10 mouse cellular contexts compared by ENCODE assay signal in genomic region chr8:91565869-91566502, GRCm38 (mm10).
DNase-seq lines count a peak whose midpoint lies in the region; ATAC-seq lines count a peak whose summit lies in the region.
"Had no signal": no experiment of that assay in that cellular context is flagged by ENCODE, and none has a peak within 500 bp of the region (broad histone marks: within the 10 kb centered on the region; RNA-seq: fewer than 3 reads in every experiment).

No protein-coding gene starts in this region.

- 21% methylated on average over 12 of the region's 12 CpGs for WGBS in heart, embryonic 15.5 days
- 51% methylated on average over 12 of the region's 12 CpGs for WGBS in neural tube, embryonic 12.5 days
- WGBS in neural tube, embryonic 15.5 days = 48% methylated on average over 12 of the region's 12 CpGs
- 37% methylated on average over 12 of the region's 12 CpGs for WGBS in hindbrain, embryonic 10.5 days
- WGBS in stomach, embryonic 16.5 days = 35% methylated on average over 12 of the region's 12 CpGs

- H3K36me3 ChIP-seq in heart, embryonic 15.5 days = no peaks in the 10 kb centered on the region
- H3K36me3 ChIP-seq in neural tube, embryonic 12.5 days = no peaks in the 10 kb centered on the region
- H3K36me3 ChIP-seq in neural tube, embryonic 15.5 days = no peaks in the 10 kb centered on the region
- H3K36me3 ChIP-seq in hindbrain, embryonic 10.5 days = no peaks in the 10 kb centered on the region
- no peaks in the 10 kb centered on the region for H3K36me3 ChIP-seq in stomach, embryonic 16.5 days (ENCODE audit: control insufficient read depth, insufficient read depth, low read length)
- H3K36me3 ChIP-seq: liver, embryonic 15.5 days had no signal

- H3K27ac ChIP-seq in heart, embryonic 15.5 days = peak overlapping the region; percentile 14; the same call in 1 of the 2 replicates
- no peak overlapping the region for H3K27ac ChIP-seq in neural tube, embryonic 12.5 days
- H3K27ac ChIP-seq in neural tube, embryonic 15.5 days (replicated peaks) = no peak overlapping the region
- peak overlapping the region; percentile 84 for H3K27ac ChIP-seq in hindbrain, embryonic 10.5 days
- H3K27ac ChIP-seq in stomach, embryonic 16.5 days (ENCODE audit: low read length) = peak overlapping the region; percentile 57
- H3K27ac ChIP-seq: liver, embryonic 15.5 days had no signal

- no peak overlapping the region for H3K9ac ChIP-seq in heart, embryonic 15.5 days
- no peak overlapping the region for H3K9ac ChIP-seq in neural tube, embryonic 12.5 days
- no peak overlapping the region for H3K9ac ChIP-seq in neural tube, embryonic 15.5 days (replicated peaks)
- no peak overlapping the region for H3K9ac ChIP-seq in stomach, embryonic 16.5 days (ENCODE audit: low read length)
- H3K9ac ChIP-seq: liver, embryonic 15.5 days had no signal

- H3K9me3 ChIP-seq in heart, embryonic 15.5 days (replicated peaks) = no peaks in the 10 kb centered on the region
- no peaks in the 10 kb centered on the region for H3K9me3 ChIP-seq in neural tube, embryonic 12.5 days
- no peaks in the 10 kb centered on the region for H3K9me3 ChIP-seq in neural tube, embryonic 15.5 days (replicated peaks)
- H3K9me3 ChIP-seq in hindbrain, embryonic 10.5 days = no peaks in the 10 kb centered on the region
- no peaks in the 10 kb centered on the region for H3K9me3 ChIP-seq in stomach, embryonic 16.5 days (replicated peaks; ENCODE audit: control insufficient read depth, low read length)
- H3K9me3 ChIP-seq: liver, embryonic 15.5 days had no signal

- no peak for DNase-seq in heart, adult 8-10 months (ENCODE audit: low spot score)
- peak; percentile 48 for DNase-seq in hindbrain, embryonic 10.5 days (ENCODE audit: low spot score)
- DNase-seq in adrenal gland, adult 8-10 months = no peak
- no peak for DNase-seq in spleen, postnatal 4 days (ENCODE audit: low spot score in 2 of 2)
- DNase-seq: kidney, postnatal 14 days had no signal

- no peak for ATAC-seq in heart, embryonic 15.5 days (replicated peaks; ENCODE audit: insufficient number of reproducible peaks, insufficient read depth, low FRiP score, low read depth)
- ATAC-seq in neural tube, embryonic 12.5 days (ENCODE audit: low FRiP score, low read depth) = 0 out of 2 replicates have a peak, but pooled peaks have one; percentile 21
- ATAC-seq in neural tube, embryonic 15.5 days (ENCODE audit: low FRiP score) = no peak
- ATAC-seq in stomach, embryonic 16.5 days (ENCODE audit: insufficient read depth, low FRiP score) = no peak; the same call in 1 of the 2 replicates

- H3K4me1 ChIP-seq in heart, embryonic 15.5 days (replicated peaks) = peaks cover 45% of the 10 kb centered on the region
- H3K4me1 ChIP-seq in neural tube, embryonic 12.5 days = peaks cover 18% of the 10 kb centered on the region
- peaks cover 27% of the 10 kb centered on the region for H3K4me1 ChIP-seq in neural tube, embryonic 15.5 days
- peaks cover 66% of the 10 kb centered on the region for H3K4me1 ChIP-seq in hindbrain, embryonic 10.5 days (replicated peaks)
- H3K4me1 ChIP-seq in stomach, embryonic 16.5 days (ENCODE audit: control insufficient read depth, insufficient read depth, low read length) = peaks cover 33% of the 10 kb centered on the region

- H3K27me3 ChIP-seq in heart, embryonic 15.5 days = no peaks in the 10 kb centered on the region
- H3K27me3 ChIP-seq in neural tube, embryonic 12.5 days (replicated peaks) = no peaks in the 10 kb centered on the region
- H3K27me3 ChIP-seq in neural tube, embryonic 15.5 days (replicated peaks) = peaks cover 6% of the 10 kb centered on the region; the same call in 1 of the 2 replicates
- H3K27me3 ChIP-seq in hindbrain, embryonic 10.5 days (ENCODE audit: insufficient read depth, poor library complexity, severe bottlenecking) = no peaks in the 10 kb centered on the region
- no peaks in the 10 kb centered on the region for H3K27me3 ChIP-seq in stomach, embryonic 16.5 days (ENCODE audit: control insufficient read depth, insufficient read depth, low read length)
- H3K27me3 ChIP-seq: liver, embryonic 15.5 days had no signal

- H3K4me3 ChIP-seq in heart, embryonic 15.5 days = no peak overlapping the region
- H3K4me3 ChIP-seq in neural tube, embryonic 12.5 days = no peak overlapping the region
- H3K4me3 ChIP-seq in neural tube, embryonic 15.5 days (replicated peaks) = no peak overlapping the region
- no peak overlapping the region for H3K4me3 ChIP-seq in hindbrain, embryonic 10.5 days
- H3K4me3 ChIP-seq in stomach, embryonic 16.5 days (replicated peaks; ENCODE audit: low read length) = no peak overlapping the region
- H3K4me3 ChIP-seq: liver, embryonic 15.5 days had no signal

- peak overlapping the region; percentile 31 for H3K4me2 ChIP-seq in heart, embryonic 15.5 days
- no peak overlapping the region for H3K4me2 ChIP-seq in neural tube, embryonic 12.5 days (replicated peaks)
- H3K4me2 ChIP-seq in neural tube, embryonic 15.5 days = no peak overlapping the region
- no peak overlapping the region for H3K4me2 ChIP-seq in stomach, embryonic 16.5 days (ENCODE audit: low read depth, low read length)
- H3K4me2 ChIP-seq: liver, embryonic 15.5 days had no signal

Comparison
In these comparisons a context has a peak if more than half of its experiments do, and no peak if none do; other contexts are left out.
1. H3K27ac ChIP-seq: peak in heart, embryonic 15.5 days (single experiment), hindbrain, embryonic 10.5 days (single experiment) and stomach, embryonic 16.5 days (single experiment); none in neural tube, embryonic 12.5 days (single experiment) and neural tube, embryonic 15.5 days (single experiment).